Mouse (Mus musculus) stomach, embryonic 14.5 days (tissue): ENCODE measurements around the gene 1110051M20Rik. TPM values are rescaled to one million over a fixed set of nuclear protein-coding genes. Genes with fewer than 3 reads are reported as not detected.
"Not testable (repeated sequence)": the region's sequence is repeated elsewhere in the genome, so short reads cannot be mapped to it uniquely, and the experiment has no call there.

Source experiments
- ATAC-seq: fragments of 200-750 bp; cut with Nextera tagmentation; 2 replicates; pipeline ENCODE4 v1.8.0; 2017; ENCODE audit warnings: low read depth, moderate TSS enrichment; ENCODE audit not compliant: insufficient number of reproducible peaks, insufficient read depth, low FRiP score
- H3K27ac ChIP-seq: fragments of 300-500 bp; sonication (generic); 2 replicates; pipeline ENCODE4 v1.5.1; 2014; ENCODE audit warnings: mild to moderate bottlenecking, low read length, moderate library complexity, mixed read lengths
- H3K27me3 ChIP-seq: fragments of 300-500 bp; sonication (generic); 2 replicates; pipeline ENCODE4 v1.6.1; 2014; ENCODE audit warnings: low read length, control low read depth, mixed read lengths; ENCODE audit not compliant: control insufficient read depth, insufficient read depth
- H3K36me3 ChIP-seq: fragments of 300-500 bp; sonication (generic); 2 replicates; pipeline ENCODE4 v1.6.1; 2014; ENCODE audit warnings: mild to moderate bottlenecking, control low read depth, low read length, moderate library complexity, mixed read lengths; ENCODE audit not compliant: control insufficient read depth, insufficient read depth
- H3K4me1 ChIP-seq: fragments of 300-500 bp; sonication (generic); 2 replicates; pipeline ENCODE4 v1.6.1; 2014; ENCODE audit warnings: low read length, control low read depth, mixed read lengths; ENCODE audit not compliant: control insufficient read depth, insufficient read depth
- H3K4me2 ChIP-seq: fragments of 300-500 bp; sonication (generic); replicated peaks from 2 replicates; pipeline ENCODE4 v1.6.1; 2014; ENCODE audit warnings: low read depth, low read length, control low read depth
- H3K4me3 ChIP-seq: fragments of 300-500 bp; sonication (generic); 2 replicates; pipeline ENCODE4 v1.5.1; 2014; ENCODE audit warnings: low read depth, low read length, control low read depth
- H3K9ac ChIP-seq: fragments of 300-500 bp; sonication (generic); replicated peaks from 2 replicates; pipeline ENCODE4 v1.6.1; 2014; ENCODE audit warnings: low read depth, mild to moderate bottlenecking, control low read depth, low read length, moderate library complexity, mixed read lengths
- H3K9me3 ChIP-seq: fragments of 300-500 bp; sonication (generic); 2 replicates; pipeline ENCODE4 v1.6.1; 2016; ENCODE audit warnings: low read depth, low read length, control low read depth; ENCODE audit not compliant: control insufficient read depth
- WGBS: fragments of 180-500 bp; shearing (Covaris S2); extraction: QIAGEN DNeasy Blood & Tissue Kit; methylation state at CpG from one replicate; pipeline ENCODE4 v1.1.7; 2014; 5-methylcytosine and 5-hydroxymethylcytosine counted together
- polyA plus RNA-seq: library from polyadenylated mRNA; unstranded; fragments of >200 nt; fragmentation: Nextera tagmentation; extraction: Ambion mirVana; gene quantifications from 2 replicates; pipeline ENCODE4 v1.2.1, GENCODE M21; 2014

1110051M20Rik gene
- 60.0 and 67.1 TPM in 2 replicates for polyA plus RNA-seq

GRCm38 (mm10) chr2:91444286-91444892, at the start of gene 1110051M20Rik:
TSS of gene 1110051M20Rik (minus strand) at chr2:91444704.
- no peak within 1 kb of the TSS for H3K27ac ChIP-seq
- H3K4me2 ChIP-seq: peak within 1 kb of the TSS; percentile 50
- peaks cover 4% of the 10 kb centered on the region; the same call in 1 of the 2 replicates for H3K4me1 ChIP-seq
- 1% methylated on average over 19 of the region's 19 CpGs for WGBS
- 0 out of 2 replicates have a peak within 1 kb of the TSS, but pooled peaks have one; percentile 32 for H3K9ac ChIP-seq
- ATAC-seq: peak; percentile 91
- peak within 1 kb of the TSS; percentile 59 for H3K4me3 ChIP-seq
- no peaks in the 10 kb centered on the region for H3K9me3 ChIP-seq
- H3K27me3 ChIP-seq: no peaks in the 10 kb centered on the region
- no peaks in the 10 kb centered on the region for H3K36me3 ChIP-seq

- Histone ChIP-seq H3K4me1 (no peaks in the 10 kb centered on the region), H3K9ac (no peak overlapping the region), H3K4me3 (no peak overlapping the region), H3K27me3 (no peaks in the 10 kb centered on the region), H3K36me3 (peaks cover 78% of the 10 kb centered on the region), H3K4me2 (no peak overlapping the region), H3K9me3 (no peaks in the 10 kb centered on the region), H3K27ac (no peak overlapping the region)
- WGBS: 97% methylated on average over 9 of the region's 9 CpGs
- no peak for ATAC-seq
These were observed 49.5 kb upstream of the 1110051M20Rik start for GRCm38 (mm10) chr2:91493981-91494380.

GRCm38 (mm10) chr2:91492071-91492635, 47.6 kb upstream of the 1110051M20Rik start:
- H3K9ac ChIP-seq: no peak overlapping the region
- no peak overlapping the region for H3K4me3 ChIP-seq
- no peak overlapping the region for H3K27ac ChIP-seq
- no peak overlapping the region for H3K4me2 ChIP-seq
- H3K9me3 ChIP-seq: no peaks in the 10 kb centered on the region
- 92% methylated on average over 12 of the region's 12 CpGs for WGBS
- H3K4me1 ChIP-seq: no peaks in the 10 kb centered on the region
- no peaks in the 10 kb centered on the region for H3K27me3 ChIP-seq
- H3K36me3 ChIP-seq: peaks cover 73% of the 10 kb centered on the region
- ATAC-seq: no peak

- peaks cover 53% of the 10 kb centered on the region for H3K36me3 ChIP-seq
- ATAC-seq: not testable (repeated sequence)
- 66% methylated on average over 3 of the region's 3 CpGs for WGBS
These were observed 42.8 kb upstream of the 1110051M20Rik start for GRCm38 (mm10) chr2:91487295-91487694.

GRCm38 (mm10) chr2:91485256-91485655, 40.8 kb upstream of the 1110051M20Rik start:
- peaks cover 44% of the 10 kb centered on the region for H3K36me3 ChIP-seq

More at GRCm38 (mm10) chr2:91487295-91487694, 42.8 kb upstream of the 1110051M20Rik start:
- not testable (repeated sequence) for H3K9ac ChIP-seq, H3K9me3 ChIP-seq, H3K27ac ChIP-seq, H3K4me2 ChIP-seq, H3K4me1 ChIP-seq, H3K27me3 ChIP-seq, H3K4me3 ChIP-seq

GRCm38 (mm10) chr2:91484698-91485097, 40.2 kb upstream of the 1110051M20Rik start:
- ATAC-seq: no peak
- H3K36me3 ChIP-seq: peaks cover 38% of the 10 kb centered on the region

More at GRCm38 (mm10) chr2:91485256-91485655, 40.8 kb upstream of the 1110051M20Rik start:
- Histone ChIP-seq H3K4me2 (no peak overlapping the region), H3K9ac (no peak overlapping the region), H3K4me1 (no peaks in the 10 kb centered on the region), H3K4me3 (no peak overlapping the region), H3K9me3 (no peaks in the 10 kb centered on the region), H3K27me3 (no peaks in the 10 kb centered on the region), H3K27ac (no peak overlapping the region)
- ATAC-seq: no peak
- WGBS: 84% methylated on average over 6 of the region's 6 CpGs

GRCm38 (mm10) chr2:91480805-91481514, 36.5 kb upstream of the 1110051M20Rik start:
- Histone ChIP-seq H3K4me2 (no peak overlapping the region), H3K27ac (no peak overlapping the region), H3K9ac (no peak overlapping the region), H3K27me3 (no peaks in the 10 kb centered on the region), H3K9me3 (no peaks in the 10 kb centered on the region), H3K4me3 (no peak overlapping the region), H3K36me3 (peaks cover 37% of the 10 kb centered on the region), H3K4me1 (no peaks in the 10 kb centered on the region)
- ATAC-seq: peak; percentile 50; the same call in 1 of the 2 replicates
- WGBS: 66% methylated on average over 6 of the region's 6 CpGs

More at GRCm38 (mm10) chr2:91484698-91485097, 40.2 kb upstream of the 1110051M20Rik start:
- Histone ChIP-seq H3K27me3 (no peaks in the 10 kb centered on the region), H3K4me1 (no peaks in the 10 kb centered on the region), H3K4me3 (no peak overlapping the region), H3K4me2 (no peak overlapping the region), H3K27ac (no peak overlapping the region), H3K9me3 (no peaks in the 10 kb centered on the region), H3K9ac (no peak overlapping the region)
- 85% methylated on average over 4 of the region's 4 CpGs for WGBS

GRCm38 (mm10) chr2:91480399-91480801, 35.9 kb upstream of the 1110051M20Rik start:
- Histone ChIP-seq H3K27ac (no peak overlapping the region), H3K9me3 (no peaks in the 10 kb centered on the region), H3K4me3 (no peak overlapping the region), H3K36me3 (peaks cover 38% of the 10 kb centered on the region), H3K27me3 (no peaks in the 10 kb centered on the region), H3K4me2 (no peak overlapping the region), H3K4me1 (no peaks in the 10 kb centered on the region), H3K9ac (no peak overlapping the region)
- ATAC-seq: no peak
- 98% methylated on average over 9 of the region's 9 CpGs for WGBS
